Mouse (Mus musculus): ENCODE data around the gene Dmgdh. TPM values are rescaled to one million over a fixed set of nuclear protein-coding genes. Genes with fewer than 3 reads are reported as not detected.

Dmgdh gene
- polyA plus RNA-seq, 1 experiment from 2014 or later: 0.09 TPM

GRCm38 (mm10) chr13:93721916-93722315 is 47.7 kb downstream of the Dmgdh start:
- ATAC-seq: no peak
- Histone ChIP-seq H3K9me3 (replicated peaks; ENCODE audit: control insufficient read depth, low read length, poor library complexity, severe bottlenecking) (no peaks in the 10 kb centered on the region), H3K4me2 (ENCODE audit: low read length) (no peak overlapping the region), H3K27ac (ENCODE audit: low read length) (no peak overlapping the region), H3K27me3 (ENCODE audit: control insufficient read depth, insufficient read depth, low read depth, low read length) (no peaks in the 10 kb centered on the region), H3K36me3 (ENCODE audit: control insufficient read depth, insufficient read depth, low read length) (no peaks in the 10 kb centered on the region), H3K9ac (ENCODE audit: low read depth, low read length) (no peak overlapping the region), H3K4me3 (ENCODE audit: low read depth, low read length) (no peak overlapping the region), H3K4me1 (ENCODE audit: control insufficient read depth, insufficient read depth, low read length) (peaks cover 5% of the 10 kb centered on the region; the same call in 1 of the 2 replicates)
- WGBS: 78% methylated on average over 4 of the region's 4 CpGs

- H3K4me2 ChIP-seq (ENCODE audit: low read length): no peak overlapping the region
- H3K4me1 ChIP-seq (ENCODE audit: control insufficient read depth, insufficient read depth, low read length): peaks cover 5% of the 10 kb centered on the region; the same call in 1 of the 2 replicates
- H3K27me3 ChIP-seq (ENCODE audit: control insufficient read depth, insufficient read depth, low read depth, low read length): no peaks in the 10 kb centered on the region
- no peak overlapping the region for H3K27ac ChIP-seq (ENCODE audit: low read length)
- no peaks in the 10 kb centered on the region for H3K9me3 ChIP-seq (replicated peaks; ENCODE audit: control insufficient read depth, low read length, poor library complexity, severe bottlenecking)
- no peak for ATAC-seq
- no peaks in the 10 kb centered on the region for H3K36me3 ChIP-seq (ENCODE audit: control insufficient read depth, insufficient read depth, low read length)
- WGBS: 83% methylated on average over 3 of the region's 3 CpGs
- H3K9ac ChIP-seq (ENCODE audit: low read depth, low read length): no peak overlapping the region
- no peak overlapping the region for H3K4me3 ChIP-seq (ENCODE audit: low read depth, low read length)
These were observed 49.2 kb downstream of the Dmgdh start for GRCm38 (mm10) chr13:93723455-93723854.

- Histone ChIP-seq H3K27me3 (ENCODE audit: control insufficient read depth, insufficient read depth, low read depth, low read length) (no peaks in the 10 kb centered on the region), H3K9me3 (replicated peaks; ENCODE audit: control insufficient read depth, low read length, poor library complexity, severe bottlenecking) (no peaks in the 10 kb centered on the region), H3K4me3 (ENCODE audit: low read depth, low read length) (no peak overlapping the region), H3K9ac (ENCODE audit: low read depth, low read length) (no peak overlapping the region), H3K4me1 (ENCODE audit: control insufficient read depth, insufficient read depth, low read length) (0 out of 2 replicates have a peak, but pooled peaks cover 2% of the 10 kb centered on the region), H3K4me2 (ENCODE audit: low read length) (no peak overlapping the region), H3K36me3 (ENCODE audit: control insufficient read depth, insufficient read depth, low read length) (no peaks in the 10 kb centered on the region), H3K27ac (ENCODE audit: low read length) (no peak overlapping the region)
- 39% methylated on average over 2 of the region's 2 CpGs for WGBS
- ATAC-seq: peak; percentile 36; the same call in 1 of the 2 replicates
These were observed 50.0 kb downstream of the Dmgdh start for GRCm38 (mm10) chr13:93724206-93724605.

GRCm38 (mm10) chr13:93735131-93735636 is 61.0 kb downstream of the Dmgdh start:
- Histone ChIP-seq H3K9ac (ENCODE audit: low read depth, low read length) (no peak overlapping the region), H3K4me2 (ENCODE audit: low read length) (no peak overlapping the region), H3K9me3 (replicated peaks; ENCODE audit: control insufficient read depth, low read length, poor library complexity, severe bottlenecking) (no peaks in the 10 kb centered on the region), H3K4me1 (ENCODE audit: control insufficient read depth, insufficient read depth, low read length) (no peaks in the 10 kb centered on the region), H3K36me3 (ENCODE audit: control insufficient read depth, insufficient read depth, low read length) (no peaks in the 10 kb centered on the region), H3K27me3 (ENCODE audit: control insufficient read depth, insufficient read depth, low read depth, low read length) (no peaks in the 10 kb centered on the region), H3K4me3 (ENCODE audit: low read depth, low read length) (no peak overlapping the region), H3K27ac (ENCODE audit: low read length) (no peak overlapping the region)
- 88% methylated on average over 5 of the region's 5 CpGs for WGBS
- no peak for ATAC-seq

- 14% methylated on average over 8 of the region's 8 CpGs for WGBS
- Histone ChIP-seq H3K36me3 (ENCODE audit: control insufficient read depth, insufficient read depth, low read length) (no peaks in the 10 kb centered on the region), H3K4me1 (ENCODE audit: control insufficient read depth, insufficient read depth, low read length) (no peaks in the 10 kb centered on the region), H3K27ac (ENCODE audit: low read length) (no peak overlapping the region), H3K4me2 (ENCODE audit: low read length) (no peak overlapping the region), H3K4me3 (ENCODE audit: low read depth, low read length) (no peak overlapping the region), H3K9ac (ENCODE audit: low read depth, low read length) (no peak overlapping the region), H3K27me3 (ENCODE audit: control insufficient read depth, insufficient read depth, low read depth, low read length) (no peaks in the 10 kb centered on the region), H3K9me3 (replicated peaks; ENCODE audit: control insufficient read depth, low read length, poor library complexity, severe bottlenecking) (no peaks in the 10 kb centered on the region)
- ATAC-seq: peak; percentile 66
These were observed 69.9 kb downstream of the Dmgdh start for GRCm38 (mm10) chr13:93744118-93744517.

GRCm38 (mm10) chr13:93752597-93753400 is 78.6 kb downstream of the Dmgdh start:
- Histone ChIP-seq H3K4me3 (ENCODE audit: low read depth, low read length) (peak overlapping the region; percentile 7; the same call in 1 of the 2 replicates), H3K4me1 (ENCODE audit: control insufficient read depth, insufficient read depth, low read length) (peaks cover 8% of the 10 kb centered on the region), H3K36me3 (ENCODE audit: control insufficient read depth, insufficient read depth, low read length) (no peaks in the 10 kb centered on the region), H3K27me3 (ENCODE audit: control insufficient read depth, insufficient read depth, low read depth, low read length) (no peaks in the 10 kb centered on the region), H3K9me3 (replicated peaks; ENCODE audit: control insufficient read depth, low read length, poor library complexity, severe bottlenecking) (no peaks in the 10 kb centered on the region), H3K27ac (ENCODE audit: low read length) (peak overlapping the region; percentile 77), H3K9ac (ENCODE audit: low read depth, low read length) (peak overlapping the region; percentile 34; the same call in 1 of the 2 replicates), H3K4me2 (ENCODE audit: low read length) (peak overlapping the region; percentile 44)
- ATAC-seq: peak; percentile 88
- 10% methylated on average over 14 of the region's 14 CpGs for WGBS

- Histone ChIP-seq H3K4me1 (ENCODE audit: control insufficient read depth, insufficient read depth, low read length) (peaks cover 14% of the 10 kb centered on the region), H3K27me3 (ENCODE audit: control insufficient read depth, insufficient read depth, low read depth, low read length) (no peaks in the 10 kb centered on the region), H3K4me2 (ENCODE audit: low read length) (no peak overlapping the region), H3K36me3 (ENCODE audit: control insufficient read depth, insufficient read depth, low read length) (no peaks in the 10 kb centered on the region), H3K27ac (ENCODE audit: low read length) (no peak overlapping the region), H3K9ac (ENCODE audit: low read depth, low read length) (no peak overlapping the region), H3K9me3 (replicated peaks; ENCODE audit: control insufficient read depth, low read length, poor library complexity, severe bottlenecking) (no peaks in the 10 kb centered on the region), H3K4me3 (ENCODE audit: low read depth, low read length) (no peak overlapping the region)
- 90% methylated on average over 4 of the region's 4 CpGs for WGBS
- ATAC-seq: no peak
These were observed 80.9 kb downstream of the Dmgdh start for GRCm38 (mm10) chr13:93755084-93755483.

- WGBS: 90% methylated on average over 7 of the region's 7 CpGs
- Histone ChIP-seq H3K4me3 (ENCODE audit: low read depth, low read length) (no peak overlapping the region), H3K9me3 (replicated peaks; ENCODE audit: control insufficient read depth, low read length, poor library complexity, severe bottlenecking) (no peaks in the 10 kb centered on the region), H3K27ac (ENCODE audit: low read length) (no peak overlapping the region), H3K27me3 (ENCODE audit: control insufficient read depth, insufficient read depth, low read depth, low read length) (no peaks in the 10 kb centered on the region), H3K36me3 (ENCODE audit: control insufficient read depth, insufficient read depth, low read length) (no peaks in the 10 kb centered on the region), H3K9ac (ENCODE audit: low read depth, low read length) (no peak overlapping the region), H3K4me1 (ENCODE audit: control insufficient read depth, insufficient read depth, low read length) (peaks cover 14% of the 10 kb centered on the region), H3K4me2 (ENCODE audit: low read length) (no peak overlapping the region)
- ATAC-seq: no peak
These were observed 82.4 kb downstream of the Dmgdh start for GRCm38 (mm10) chr13:93756674-93757073.

GRCm38 (mm10) chr13:93757514-93757913 is 83.3 kb downstream of the Dmgdh start:
- H3K9ac ChIP-seq (ENCODE audit: low read depth, low read length): no peak overlapping the region
- H3K4me2 ChIP-seq (ENCODE audit: low read length): no peak overlapping the region
- no peak overlapping the region for H3K27ac ChIP-seq (ENCODE audit: low read length)
- no peaks in the 10 kb centered on the region for H3K36me3 ChIP-seq (ENCODE audit: control insufficient read depth, insufficient read depth, low read length)
- H3K9me3 ChIP-seq (replicated peaks; ENCODE audit: control insufficient read depth, low read length, poor library complexity, severe bottlenecking): no peaks in the 10 kb centered on the region
- peaks cover 14% of the 10 kb centered on the region for H3K4me1 ChIP-seq (ENCODE audit: control insufficient read depth, insufficient read depth, low read length)
- no peak overlapping the region for H3K4me3 ChIP-seq (ENCODE audit: low read depth, low read length)
- ATAC-seq: no peak
- 91% methylated on average over 6 of the region's 6 CpGs for WGBS
- H3K27me3 ChIP-seq (ENCODE audit: control insufficient read depth, insufficient read depth, low read depth, low read length): no peaks in the 10 kb centered on the region

Measured in midbrain, embryonic 16.5 days (tissue).